Mouse (Mus musculus) embryo, embryonic 10.5 days (tissue): ENCODE measurements around the gene Ubl3.

Experiments used
- DNase-seq: peaks from one replicate; pipeline ENCODE4 v3.0.0-alpha.2; 2015; ENCODE audit warnings: low spot score

Ubl3 gene

DNA sequence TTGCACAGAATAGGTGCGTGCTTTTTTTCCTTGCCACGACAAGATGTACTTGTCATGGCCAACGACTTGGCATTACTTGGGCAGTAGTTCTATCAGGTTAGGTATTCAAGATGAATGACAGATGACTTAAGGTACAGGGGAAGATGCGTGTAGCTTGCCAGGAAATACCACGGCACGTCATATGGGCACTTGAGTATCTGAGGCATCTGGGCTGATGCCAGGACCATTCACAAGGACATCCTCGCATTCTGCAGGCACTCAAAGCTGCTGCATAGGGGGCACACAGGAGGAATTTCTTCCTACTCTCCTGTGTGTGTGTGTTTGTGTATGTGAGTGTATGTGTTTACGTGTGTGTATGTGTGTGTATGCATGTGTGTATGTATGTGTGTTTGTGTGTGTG, 9.6 kb upstream of the Ubl3 start:
- DNase-seq = no peak

DNA sequence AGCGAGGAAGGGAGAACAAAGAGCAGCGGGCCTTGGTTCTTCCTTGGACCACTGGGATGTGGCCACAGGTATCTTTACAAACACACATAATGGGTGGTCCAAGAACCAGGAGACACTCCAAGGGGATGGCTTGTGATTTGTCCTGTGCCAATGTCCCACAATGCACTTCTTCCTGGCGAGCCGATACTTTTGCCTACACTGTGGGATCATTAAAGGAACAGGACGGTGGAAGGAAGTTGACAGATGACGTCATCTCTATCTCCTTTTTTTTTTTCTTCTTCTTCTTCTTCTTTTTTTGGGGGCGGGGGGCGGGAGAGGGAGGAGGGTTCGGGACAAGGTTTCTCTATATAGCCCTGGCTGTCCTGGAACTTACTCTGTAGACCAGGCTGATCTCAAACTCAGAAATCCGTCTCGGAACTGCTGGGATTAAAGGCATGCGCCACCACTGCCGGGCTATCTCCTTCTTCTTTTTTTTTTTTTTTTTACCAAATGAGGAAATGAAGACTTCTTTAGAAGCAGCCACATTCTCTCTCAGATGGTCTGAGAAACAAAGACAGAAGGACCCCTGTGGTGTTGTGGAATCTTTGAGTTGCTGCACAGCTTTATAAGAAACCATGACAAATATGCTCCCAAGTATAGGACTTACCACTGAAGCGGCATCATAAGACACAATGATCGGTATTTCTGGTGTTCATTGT, 6.8 kb upstream of the Ubl3 start:
- no peak for DNase-seq

DNA sequence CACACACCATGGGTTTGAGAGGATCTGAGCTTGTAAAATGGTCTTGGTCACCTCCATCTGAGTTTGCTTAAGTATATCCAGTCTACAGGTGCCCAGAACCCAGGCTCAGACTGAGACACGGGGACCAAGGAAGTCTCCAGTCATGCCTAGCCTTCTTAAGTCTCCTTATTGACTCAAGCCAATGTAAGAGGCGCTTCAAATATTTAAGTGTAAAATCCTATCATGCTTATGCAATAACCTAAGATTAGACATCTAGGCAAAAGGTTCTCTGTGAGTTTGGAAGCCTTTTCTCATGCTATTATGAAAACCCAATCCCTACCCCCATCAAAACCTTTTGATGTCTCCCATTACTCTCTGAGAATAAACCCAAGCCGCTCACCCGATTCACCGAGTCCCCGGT, 5.9 kb upstream of the Ubl3 start:
- no peak for DNase-seq

- no peak for DNase-seq
Observed at GRCm38 (mm10) chr5:148556509-148556908, 3.9 kb upstream of the Ubl3 start.

GRCm38 (mm10) chr5:148555156-148555555, 2.6 kb upstream of the Ubl3 start:
- DNase-seq = no peak

GRCm38 (mm10) chr5:148554701-148555100, 2.1 kb upstream of the Ubl3 start:
- peak; percentile 43 for DNase-seq

- DNase-seq = peak; percentile 30
Observed at GRCm38 (mm10) chr5:148554242-148554641, 1.7 kb upstream of the Ubl3 start.

- no peak for DNase-seq
Observed at GRCm38 (mm10) chr5:148553723-148554122, 1.1 kb upstream of the Ubl3 start.

DNA sequence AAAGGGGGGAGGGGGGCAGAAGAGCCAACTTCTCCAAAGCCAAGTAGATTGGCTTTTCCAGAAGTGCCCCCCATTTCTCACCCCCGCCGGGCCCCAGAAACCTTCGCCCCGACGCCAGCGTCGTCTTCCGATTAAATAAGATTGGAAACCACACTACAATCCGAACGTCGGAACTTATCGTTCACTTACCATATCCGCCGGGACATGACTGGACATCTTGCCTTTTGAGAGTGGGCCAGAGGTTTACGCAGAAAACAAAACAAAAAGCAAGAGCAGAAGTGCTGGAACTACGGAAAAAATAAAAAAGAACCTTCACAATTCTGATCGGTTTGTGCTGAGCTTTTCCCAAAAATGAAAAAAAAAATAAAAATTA, 839 bp downstream of the Ubl3 start:
- DNase-seq = no peak

GRCm38 (mm10) chr5:148550821-148551763, 1.5 kb downstream of the Ubl3 start:
- DNase-seq = peak; percentile 63

DNA sequence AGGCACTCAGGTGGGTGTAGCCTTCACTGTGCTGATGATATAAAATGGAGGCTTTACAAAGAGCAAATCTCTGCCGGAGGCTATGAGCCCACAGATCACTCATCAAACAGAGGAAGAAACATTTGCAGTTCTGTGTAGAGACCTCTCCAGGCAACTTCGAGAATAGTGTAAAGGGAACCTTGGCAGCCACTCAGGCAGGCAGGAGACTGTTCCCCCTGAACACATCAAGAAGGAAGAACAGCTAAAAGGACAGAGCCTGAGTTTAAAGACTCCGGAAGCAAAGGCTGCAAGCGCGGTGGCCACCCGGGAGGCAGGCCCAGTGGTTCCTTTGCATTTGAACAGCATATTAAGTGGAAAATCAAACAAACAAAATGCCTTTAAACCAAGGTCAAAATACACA, 2.2 kb downstream of the Ubl3 start:
- DNase-seq = peak; percentile 44

- DNase-seq = peak; percentile 58
Observed at GRCm38 (mm10) chr5:148549307-148549706, 3.3 kb downstream of the Ubl3 start.

- DNase-seq = no peak
Observed at GRCm38 (mm10) chr5:148548568-148548967, 4.0 kb downstream of the Ubl3 start.

DNA sequence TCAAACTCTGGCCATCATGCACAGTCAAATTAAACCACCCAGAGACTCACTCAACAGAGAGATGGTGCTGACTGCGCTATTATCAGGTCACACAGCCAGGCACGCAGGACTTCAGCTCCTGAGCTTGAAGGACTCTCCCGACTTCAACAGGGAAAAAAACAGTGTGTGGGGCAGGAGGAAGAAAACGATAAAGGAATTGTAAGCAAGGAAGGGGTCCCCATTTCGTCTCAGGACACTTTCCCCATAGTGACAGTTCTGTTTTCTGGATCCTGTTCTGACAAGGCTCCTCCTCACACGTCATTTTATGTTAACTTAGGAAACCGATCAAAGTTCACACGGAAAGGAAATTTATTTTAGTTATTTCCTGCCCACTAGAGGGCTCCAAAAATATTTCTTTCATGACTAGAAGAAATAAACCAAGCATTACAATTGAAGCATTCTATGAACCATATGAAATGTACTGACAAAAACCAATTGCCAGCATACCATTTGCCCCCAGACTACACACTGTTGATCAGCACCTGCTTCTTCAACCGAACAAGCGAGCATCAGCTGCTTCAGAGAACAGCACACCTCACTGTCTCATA, 4.6 kb downstream of the Ubl3 start:
- DNase-seq = peak; percentile 65

GRCm38 (mm10) chr5:148546970-148547369, 5.6 kb downstream of the Ubl3 start:
- DNase-seq = no peak

DNA sequence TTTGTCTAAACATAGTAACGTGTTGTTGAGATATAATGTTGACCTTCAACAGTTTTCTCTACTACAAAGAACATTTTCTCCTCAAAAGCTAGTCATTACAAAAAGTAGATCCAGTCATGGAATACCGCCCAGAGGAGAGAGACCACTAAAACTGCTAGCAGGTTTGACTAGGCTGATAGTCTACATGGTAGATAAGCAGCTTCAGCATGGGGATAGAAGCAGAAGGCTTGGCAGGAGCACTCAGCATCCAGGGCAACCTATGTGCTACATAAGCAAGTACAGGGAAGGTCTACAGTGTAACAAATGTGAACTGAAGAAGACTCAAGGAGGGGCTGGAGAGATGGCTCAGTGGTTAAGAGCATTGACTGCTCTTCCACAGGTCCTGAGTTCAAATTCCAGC, 7.9 kb downstream of the Ubl3 start:
- DNase-seq = no peak

DNA sequence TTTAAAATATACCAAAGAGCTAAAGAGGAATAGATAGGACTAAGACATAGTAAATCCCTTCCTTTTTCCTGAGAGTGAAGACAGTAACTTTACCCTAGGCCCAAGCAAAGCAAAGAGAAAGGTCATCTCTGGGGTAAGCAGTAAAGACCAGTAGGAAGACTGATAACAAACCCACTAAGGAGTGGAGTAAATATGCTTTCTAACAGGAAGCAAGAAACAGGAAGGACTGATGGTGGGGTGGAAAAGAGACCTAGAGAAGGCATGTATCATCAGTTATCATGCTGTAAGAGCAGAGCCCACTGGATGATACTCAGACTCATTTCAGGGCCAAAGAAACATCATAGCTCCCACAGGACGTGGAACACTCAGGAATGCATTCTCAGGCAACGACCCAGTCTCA, 10.4 kb downstream of the Ubl3 start:
- no peak for DNase-seq

DNA sequence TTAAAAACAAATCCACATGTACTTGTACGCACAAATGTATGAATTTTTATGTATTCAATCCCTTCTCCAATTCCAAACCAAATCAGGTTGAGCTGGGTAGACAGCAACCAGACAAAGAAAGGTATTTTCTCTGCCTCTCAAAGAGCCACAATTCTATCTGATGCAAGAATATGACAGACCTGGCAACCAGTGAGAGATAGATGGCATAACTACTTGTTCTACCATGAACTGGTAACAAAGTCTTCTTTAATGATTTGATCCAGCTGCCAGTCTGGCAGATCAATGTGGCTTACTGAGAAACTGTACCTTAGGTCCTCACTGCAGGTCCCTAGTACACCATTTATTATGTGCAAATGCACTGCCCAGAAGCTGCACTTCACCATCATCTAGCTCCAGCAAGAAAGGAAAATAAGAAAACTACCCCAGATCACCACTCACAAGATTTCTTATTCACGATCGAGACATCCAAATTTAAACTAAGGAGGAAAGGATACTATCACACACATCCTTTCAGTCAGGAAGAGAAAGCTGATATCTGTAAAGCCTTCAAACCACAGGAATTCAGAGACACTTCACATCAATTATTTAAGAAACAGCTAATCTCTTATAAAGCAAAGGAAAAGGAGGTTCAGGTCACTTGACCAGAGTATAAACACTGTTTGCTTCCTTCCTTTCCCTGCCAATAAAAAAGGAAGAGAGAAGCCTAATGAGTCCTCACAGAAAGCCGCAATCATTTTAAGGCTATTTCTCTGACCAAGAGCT, 16.7 kb downstream of the Ubl3 start:
- no peak for DNase-seq

GRCm38 (mm10) chr5:148534644-148535043, 17.9 kb downstream of the Ubl3 start:
- DNase-seq = no peak

GRCm38 (mm10) chr5:148533924-148534323, 18.7 kb downstream of the Ubl3 start:
- DNase-seq = no peak

GRCm38 (mm10) chr5:148532201-148532600, 20.4 kb downstream of the Ubl3 start:
- DNase-seq = peak; percentile 42

DNA sequence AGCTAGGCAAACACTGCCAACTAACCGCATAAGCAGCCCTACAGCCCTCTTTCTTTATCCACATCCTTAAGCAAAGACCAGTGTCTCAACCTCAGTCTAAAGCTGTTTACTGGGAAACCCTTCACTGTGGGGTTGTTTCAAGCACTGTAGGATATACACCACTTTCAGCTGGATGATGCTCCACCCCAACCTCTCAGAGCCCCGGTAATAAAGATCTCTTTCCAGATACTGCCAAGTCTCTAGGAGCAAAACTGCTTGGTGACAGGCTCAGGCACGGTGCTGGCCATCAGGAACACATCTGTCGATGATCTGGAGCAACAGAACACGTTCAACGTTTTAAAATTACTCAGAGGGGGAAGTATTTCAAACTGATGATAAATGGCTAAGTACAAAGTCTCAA, 25.0 kb downstream of the Ubl3 start:
- DNase-seq = no peak
